Mouse (Mus musculus) fibroblast of lung, adult 2 months (primary cell): ENCODE measurements around the gene Bach2.
A peak's percentile ranks its signal among the peaks of the same experiment; 100 is the strongest.

Experiments used
- DNase-seq: peaks from one replicate; pipeline ENCODE4 v3.0.0-alpha.2; 2011; ENCODE audit warnings: low read depth

Gene Bach2

DNA sequence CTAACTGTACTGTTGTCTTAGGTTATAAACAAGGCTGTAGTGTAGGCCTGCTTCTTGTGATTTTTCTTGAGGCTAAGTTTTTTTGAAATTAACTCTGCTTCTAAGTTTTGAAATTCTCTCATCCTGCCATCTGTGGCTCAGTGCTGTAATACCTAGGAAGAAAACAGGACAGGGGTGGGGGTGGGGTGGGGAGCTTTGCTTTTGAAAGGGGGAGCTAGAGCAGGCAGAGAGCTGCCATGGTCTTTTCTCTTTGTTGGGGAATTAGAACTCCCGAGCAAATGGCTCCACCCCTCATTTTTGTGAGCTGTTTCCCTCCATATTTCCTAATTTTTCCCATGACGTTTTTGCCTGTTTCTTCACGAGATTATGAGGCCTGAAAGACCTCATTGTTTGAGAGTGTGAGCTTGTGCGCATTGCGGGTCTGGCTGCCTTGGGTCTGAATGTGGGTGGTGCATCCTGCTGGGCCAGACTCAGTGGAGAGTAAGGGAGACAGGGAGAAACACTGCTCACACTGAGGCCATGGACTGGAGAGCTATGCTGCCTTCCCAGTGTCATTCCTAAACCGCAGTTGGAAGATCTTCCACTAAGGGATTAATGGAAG, 58.6 kb downstream of the Bach2 start:
- DNase-seq = peak; percentile 75

GRCm38 (mm10) chr4:32299221-32299620, 60.6 kb downstream of the Bach2 start:
- no peak for DNase-seq

- no peak for DNase-seq
Measured at GRCm38 (mm10) chr4:32299970-32300369, 61.4 kb downstream of the Bach2 start.

- DNase-seq = no peak
Measured at GRCm38 (mm10) chr4:32302668-32303067, 64.1 kb downstream of the Bach2 start.

GRCm38 (mm10) chr4:32303076-32303475, 64.5 kb downstream of the Bach2 start:
- DNase-seq = no peak

GRCm38 (mm10) chr4:32303674-32304073, 65.1 kb downstream of the Bach2 start:
- DNase-seq = peak; percentile 98

- DNase-seq = no peak
Measured at GRCm38 (mm10) chr4:32304221-32304703, 65.7 kb downstream of the Bach2 start.

- DNase-seq = peak; percentile 74
Measured at GRCm38 (mm10) chr4:32305036-32305615, 66.5 kb downstream of the Bach2 start.

- no peak for DNase-seq
Measured at GRCm38 (mm10) chr4:32305683-32306082, 67.1 kb downstream of the Bach2 start.

- no peak for DNase-seq
Measured at GRCm38 (mm10) chr4:32306169-32306792, 67.7 kb downstream of the Bach2 start.

DNA sequence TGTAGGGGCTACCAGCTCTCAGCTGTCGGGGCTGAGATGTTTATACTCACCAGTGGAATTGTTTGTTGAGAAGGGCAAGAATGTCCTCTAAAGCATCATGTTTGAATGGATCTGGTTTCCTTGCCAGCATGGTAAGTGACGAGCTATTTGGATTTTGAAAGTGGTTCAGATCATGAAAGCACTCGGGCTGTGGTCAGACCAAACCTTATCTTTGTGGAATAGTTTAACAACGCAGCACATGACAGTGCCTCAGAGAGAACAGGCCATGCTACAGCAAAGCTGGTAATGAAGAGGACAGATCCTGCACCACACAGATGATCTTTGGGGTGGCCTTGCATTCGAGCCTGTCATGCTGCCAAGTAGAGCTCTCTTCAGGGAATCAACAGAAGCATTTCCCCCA, 68.6 kb downstream of the Bach2 start:
- DNase-seq = no peak

DNA sequence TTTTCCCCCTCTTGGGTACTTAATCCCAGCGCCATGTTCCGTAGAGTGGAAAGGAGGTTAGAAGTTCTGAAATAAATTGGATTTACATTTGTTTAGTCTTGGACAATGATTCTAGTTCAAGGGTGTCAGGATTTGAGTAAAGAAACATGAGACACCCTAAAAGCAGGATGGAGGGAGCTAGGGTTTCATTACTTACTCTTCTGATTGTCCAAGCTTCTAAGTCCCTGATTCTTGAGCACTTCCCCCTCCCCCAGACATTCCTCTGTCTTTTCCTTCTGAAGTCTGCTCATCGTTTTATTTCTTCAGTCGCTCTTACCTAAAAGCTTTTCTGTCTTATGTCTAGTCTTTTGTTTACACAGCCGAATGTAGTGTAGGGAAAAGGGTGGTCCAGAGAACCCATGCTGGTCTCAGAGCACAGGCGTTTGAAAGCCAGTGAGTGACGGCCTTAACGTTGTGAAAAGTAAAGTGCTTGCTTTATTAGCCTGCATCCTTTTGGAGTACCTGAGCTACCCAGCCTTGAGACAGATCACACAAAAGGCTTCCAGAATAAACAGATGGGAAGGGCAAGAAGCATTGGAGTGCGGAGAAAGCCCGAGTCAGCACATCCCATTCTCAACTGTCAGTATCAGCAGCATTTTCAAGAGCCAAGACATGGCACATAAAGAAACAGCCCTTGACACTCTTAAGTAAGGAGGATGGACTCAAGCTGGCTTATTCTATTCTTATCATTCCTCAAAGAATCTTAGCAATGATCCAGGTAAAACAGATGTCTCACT, 73.8 kb downstream of the Bach2 start:
- DNase-seq = no peak

DNA sequence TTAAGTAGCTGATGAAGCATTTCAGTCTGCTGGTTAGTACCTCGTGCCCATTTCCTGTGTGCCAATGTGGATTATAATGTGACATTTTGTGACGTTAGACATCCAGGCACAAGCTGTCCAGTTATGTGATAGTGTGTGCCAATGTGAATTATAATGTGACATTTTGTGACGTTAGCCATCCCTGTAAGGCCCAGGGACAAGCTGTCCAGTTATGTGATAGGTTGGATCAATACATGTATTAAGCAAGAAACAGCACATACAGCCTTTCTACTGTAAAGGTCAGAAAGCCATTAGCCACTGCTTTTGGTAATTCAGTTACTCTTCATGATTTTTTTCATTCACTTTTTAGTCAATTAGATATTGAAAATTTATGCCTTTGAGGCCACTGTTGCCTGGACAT, 76.3 kb downstream of the Bach2 start:
- DNase-seq = no peak

GRCm38 (mm10) chr4:32318608-32319007, 80.0 kb downstream of the Bach2 start:
- DNase-seq = no peak

GRCm38 (mm10) chr4:32319327-32319726, 80.7 kb downstream of the Bach2 start:
- no peak for DNase-seq

GRCm38 (mm10) chr4:32320039-32320438, 81.4 kb downstream of the Bach2 start:
- DNase-seq = no peak

- no peak for DNase-seq
Measured at GRCm38 (mm10) chr4:32324111-32324510, 85.5 kb downstream of the Bach2 start.

- no peak for DNase-seq
Measured at GRCm38 (mm10) chr4:32324967-32325366, 86.4 kb downstream of the Bach2 start.

DNA sequence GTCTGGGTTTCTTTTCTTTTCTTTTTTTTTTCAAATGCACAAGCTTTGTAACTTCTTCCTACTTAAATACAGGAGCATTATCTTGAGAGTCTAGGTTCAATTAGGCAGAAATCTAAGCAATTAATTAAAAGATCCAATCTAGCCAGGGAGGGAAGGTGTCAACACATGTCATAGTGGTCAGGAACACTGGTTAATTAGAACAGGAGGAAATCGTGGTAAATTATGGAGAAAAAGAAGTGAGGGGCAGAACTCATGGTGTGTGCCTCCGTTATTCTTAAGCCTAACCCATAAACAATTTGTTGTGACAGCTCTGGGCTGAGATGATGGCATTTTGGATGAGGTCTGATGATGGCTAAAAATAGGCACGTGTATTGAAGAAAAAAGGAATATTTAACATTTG, 87.0 kb downstream of the Bach2 start:
- DNase-seq = no peak

- DNase-seq = no peak
Measured at GRCm38 (mm10) chr4:32326279-32326678, 87.7 kb downstream of the Bach2 start.

DNA sequence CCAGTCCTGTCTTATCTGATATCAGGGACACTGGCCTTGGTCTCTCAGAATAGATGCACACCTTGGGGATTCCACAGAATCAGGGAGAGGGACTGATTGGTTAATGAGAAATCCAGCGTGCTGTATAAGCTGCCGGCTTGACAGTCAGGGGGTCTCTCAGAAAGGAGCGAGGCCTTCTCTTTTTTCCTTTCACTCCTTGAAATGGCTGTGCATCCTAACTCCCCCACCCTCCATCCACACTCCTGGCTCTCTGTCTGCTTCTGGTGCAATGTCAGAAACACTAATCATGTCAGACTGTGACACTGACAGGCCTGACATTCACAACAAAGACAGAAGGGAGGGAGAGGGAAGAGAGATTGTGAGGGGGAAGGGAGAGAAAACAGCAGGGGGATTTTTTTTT, 88.3 kb downstream of the Bach2 start:
- DNase-seq = no peak

DNA sequence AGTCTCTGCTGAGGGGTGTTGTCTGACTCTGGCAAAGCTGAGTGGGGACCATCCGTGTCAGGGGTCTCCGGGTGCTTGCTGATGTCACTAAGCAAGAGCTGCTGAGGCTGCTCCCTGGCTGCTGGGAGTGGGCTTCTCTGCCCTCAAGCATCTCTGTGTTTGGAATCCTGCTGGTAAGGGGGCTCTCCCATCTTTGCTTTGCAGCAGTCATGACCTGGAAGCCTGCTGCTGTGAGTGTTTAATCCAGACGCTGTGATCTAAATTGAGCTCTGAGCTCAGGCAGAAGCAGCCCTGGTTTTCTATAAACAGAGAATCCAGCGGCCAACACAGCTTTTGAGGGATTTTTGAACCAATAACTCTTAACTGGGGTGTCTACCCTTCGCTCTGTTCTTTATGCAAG, 89.0 kb downstream of the Bach2 start:
- DNase-seq = no peak

DNA sequence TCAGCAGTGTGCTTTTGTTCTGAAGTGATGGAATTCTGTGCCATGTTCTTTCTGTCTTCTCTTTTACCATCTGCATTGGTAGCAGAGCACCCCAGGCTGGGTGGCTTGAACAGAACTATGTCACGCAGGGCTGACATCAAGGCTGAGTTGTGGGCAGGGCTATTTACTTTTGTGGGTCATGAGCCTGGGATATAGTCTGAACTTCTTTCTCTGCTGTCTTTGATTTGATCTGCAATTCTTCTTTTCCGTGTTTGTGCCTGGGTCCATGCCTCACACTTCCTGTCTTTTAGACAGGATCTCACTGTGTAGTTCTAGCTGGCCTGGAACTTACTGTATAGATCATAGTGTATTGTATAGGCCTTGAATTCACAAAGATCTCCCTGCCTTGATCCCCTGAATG, 90.0 kb downstream of the Bach2 start:
- DNase-seq = no peak
